Mouse (Mus musculus): ENCODE measurements around the gene Lmo3. TPM values are rescaled to one million over a fixed set of nuclear protein-coding genes. Genes with fewer than 3 reads are reported as not detected.

The Lmo3 gene
- total and polyA plus RNA-seq, 3 experiments: not detected

DNA sequence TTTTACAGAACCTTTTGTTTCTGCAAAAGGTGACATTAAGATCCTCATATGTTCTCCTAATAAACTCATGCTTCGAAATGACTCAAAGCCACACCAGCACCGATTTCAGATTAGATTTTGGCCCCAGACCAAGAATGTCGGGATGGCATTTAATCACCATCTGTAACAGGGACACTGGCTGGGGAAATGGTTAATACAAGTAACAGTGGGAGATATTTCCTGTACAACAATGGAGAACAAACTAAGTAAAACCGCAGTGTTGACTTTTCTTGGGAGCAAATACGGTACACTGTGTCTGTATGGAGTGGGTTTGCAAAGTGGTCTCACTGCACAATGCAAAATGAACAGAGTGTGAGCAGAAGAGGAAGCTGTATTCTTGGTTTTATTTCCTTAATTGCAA, 217.7 kb downstream of the Lmo3 start:
- TF ChIP-seq POLR2AphosphoS5 (IDR thresholded peaks at IDR 0.05; ENCODE audit: borderline replicate concordance, low read depth, low read length) (no peak), TAL1 (IDR thresholded peaks at IDR 0.05; ENCODE audit: low read length) (no peak), ZKSCAN1 (IDR thresholded peaks at IDR 0.05; ENCODE audit: low read depth, low read length) (no peak), MYC (IDR thresholded peaks at IDR 0.05; ENCODE audit: low read depth, low read length) (no peak), USF1 (IDR thresholded peaks at IDR 0.05; ENCODE audit: low read depth, low read length) (no peak), ETS1 (IDR thresholded peaks at IDR 0.05; ENCODE audit: low read depth, low read length) (no peak), GABPA (IDR thresholded peaks at IDR 0.05; ENCODE audit: low read depth, low read length) (no peak), ZNF384 (IDR thresholded peaks at IDR 0.05; ENCODE audit: low read depth, low read length) (no peak), POLR2AphosphoS2 (IDR thresholded peaks at IDR 0.05; ENCODE audit: low read length) (no peak), SIN3A (IDR thresholded peaks at IDR 0.05; ENCODE audit: low read length) (no peak), POLR2A (IDR thresholded peaks at IDR 0.05; ENCODE audit: control insufficient read depth in 1 of 2, insufficient read depth in 1 of 2, low read depth in 1 of 2, low read length in 2 of 2, poor library complexity in 1 of 2) (no peak), MAZ (IDR thresholded peaks at IDR 0.05; ENCODE audit: low read depth, low read length) (no peak), ZC3H11A (IDR thresholded peaks at IDR 0.05; ENCODE audit: low read depth, low read length) (no peak), GATA1 (IDR thresholded peaks at IDR 0.05; ENCODE audit: low read depth, low read length) (no peak), EP300 (IDR thresholded peaks at IDR 0.05; ENCODE audit: low read depth in 1 of 2, low read length in 2 of 2) (no peak)
- H3K9me3 ChIP-seq (replicated peaks; ENCODE audit: insufficient read depth, low read length): no peaks in the 10 kb centered on the region
- H3K4me1 ChIP-seq (ENCODE audit: control insufficient read depth in 1 of 2, insufficient read depth in 2 of 2, low read length in 2 of 2): no peaks in the 10 kb centered on the region
- no peak overlapping the region for H3K9ac ChIP-seq (ENCODE audit: control insufficient read depth, low read depth, low read length, poor library complexity, severe bottlenecking)
- no peaks in the 10 kb centered on the region for H3K36me3 ChIP-seq (ENCODE audit: control insufficient read depth in 1 of 2, insufficient read depth in 2 of 2, low read length in 2 of 2)
- no peaks in the 10 kb centered on the region for H3K27me3 ChIP-seq (ENCODE audit: control insufficient read depth in 1 of 2, insufficient read depth in 2 of 2, low read length in 2 of 2)
- no peak overlapping the region for H3K4me3 ChIP-seq (ENCODE audit: control insufficient read depth in 1 of 2, insufficient read depth in 1 of 2, low read depth in 2 of 2, low read length in 2 of 2)
- no peaks in the 10 kb centered on the region for H3K79me2 ChIP-seq (ENCODE audit: control insufficient read depth, insufficient read depth, low read length, poor library complexity)
- H3K27ac ChIP-seq (ENCODE audit: control insufficient read depth, low read depth, low read length): no peak overlapping the region
- no peak for DNase-seq (ENCODE audit: low read depth, low spot score)

DNA sequence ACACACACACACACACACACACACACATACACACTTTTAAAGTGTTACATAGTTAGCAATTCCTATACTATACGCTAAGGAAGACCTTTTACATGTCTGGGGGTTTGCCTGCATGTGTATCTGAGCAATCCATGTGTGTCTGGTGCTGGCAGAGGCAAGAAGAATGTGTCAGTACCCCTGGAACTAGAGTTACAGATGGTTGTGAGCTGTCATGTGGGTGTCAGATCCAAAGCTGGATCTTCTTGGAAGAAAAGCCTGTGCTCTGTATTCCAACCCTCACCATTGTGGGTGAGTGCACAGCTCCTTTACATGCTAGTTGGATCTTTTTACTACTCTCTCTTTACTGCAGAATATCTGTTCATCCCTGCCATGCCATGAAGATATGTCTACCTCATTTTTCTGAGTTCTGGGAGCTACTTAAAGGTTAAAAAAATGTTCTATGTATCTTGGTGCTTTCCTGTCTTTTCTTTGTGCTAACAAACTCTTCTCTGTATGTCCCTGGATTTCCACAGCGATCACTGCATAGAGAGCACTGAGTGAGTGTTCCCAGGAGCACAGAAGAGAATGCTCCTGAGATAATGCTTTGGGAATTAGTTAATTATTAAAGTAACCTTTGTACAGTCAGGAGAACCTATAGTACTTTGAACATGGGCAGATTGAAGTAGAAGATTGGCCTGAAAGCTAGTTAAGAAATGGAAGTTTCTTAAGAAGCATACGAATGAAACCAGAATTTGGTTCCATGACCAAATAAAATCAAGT, 231.0 kb downstream of the Lmo3 start:
- H3K9ac ChIP-seq (ENCODE audit: control insufficient read depth, low read depth, low read length, poor library complexity, severe bottlenecking): no peak overlapping the region
- TF ChIP-seq CHD2 (IDR thresholded peaks at IDR 0.05; ENCODE audit: low read length) (no peak), TCF12 (IDR thresholded peaks at IDR 0.05; ENCODE audit: low read depth, low read length) (no peak), NRF1 (IDR thresholded peaks at IDR 0.05; ENCODE audit: insufficient read depth, low read depth, low read length, poor library complexity, severe bottlenecking) (no peak), TBP (IDR thresholded peaks at IDR 0.05; ENCODE audit: low read depth, low read length) (no peak), ELF1 (IDR thresholded peaks at IDR 0.05; ENCODE audit: low read depth, low read length) (no peak), E2F4 (IDR thresholded peaks at IDR 0.05; ENCODE audit: borderline replicate concordance, low read depth, low read length) (no peak)
- H3K79me2 ChIP-seq (ENCODE audit: control insufficient read depth, insufficient read depth, low read length, poor library complexity): no peaks in the 10 kb centered on the region
- H3K4me3 ChIP-seq (ENCODE audit: control insufficient read depth in 1 of 2, insufficient read depth in 1 of 2, low read depth in 2 of 2, low read length in 2 of 2): no peak overlapping the region
- no peak for DNase-seq (ENCODE audit: low read depth, low spot score)
- no peaks in the 10 kb centered on the region for H3K27me3 ChIP-seq (ENCODE audit: control insufficient read depth in 1 of 2, insufficient read depth in 2 of 2, low read length in 2 of 2)
- no peaks in the 10 kb centered on the region for H3K9me3 ChIP-seq (replicated peaks; ENCODE audit: insufficient read depth, low read length)
- H3K36me3 ChIP-seq (ENCODE audit: control insufficient read depth in 1 of 2, insufficient read depth in 2 of 2, low read length in 2 of 2): no peaks in the 10 kb centered on the region
- no peaks in the 10 kb centered on the region for H3K4me1 ChIP-seq (ENCODE audit: control insufficient read depth in 1 of 2, insufficient read depth in 2 of 2, low read length in 2 of 2)
- no peak overlapping the region for H3K27ac ChIP-seq (ENCODE audit: control insufficient read depth, low read depth, low read length)

All from MEL (cell line).